ENCODE assay signal across 9 mouse cellular contexts in genomic region chr6:38007459-38007858, GRCm38 (mm10). TPM values are rescaled to one million over a fixed set of nuclear protein-coding genes. Genes with fewer than 3 reads are reported as not detected.
DNase-seq lines count a peak whose midpoint lies in the region; ATAC-seq and TF ChIP-seq lines count a peak whose summit lies in the region.
"Had no signal": no experiment of that assay in that cellular context is flagged by ENCODE, and none has a peak within 500 bp of the region (broad histone marks: within the 10 kb centered on the region; RNA-seq: fewer than 3 reads in every experiment).

No protein-coding gene starts in this region.

- no peaks in the 10 kb centered on the region for H3K36me3 ChIP-seq in heart, embryonic 10.5 days
- H3K36me3 ChIP-seq in lung, postnatal 0 days (ENCODE audit: insufficient read depth, low read length): no peaks in the 10 kb centered on the region
- H3K36me3 ChIP-seq: limb, embryonic 15.5 days had no signal

- H3K4me1 ChIP-seq in heart, embryonic 10.5 days: no peaks in the 10 kb centered on the region
- no peaks in the 10 kb centered on the region for H3K4me1 ChIP-seq in lung, postnatal 0 days (ENCODE audit: insufficient read depth, low read depth, low read length)
- H3K4me1 ChIP-seq: limb, embryonic 15.5 days had no signal

- H3K27me3 ChIP-seq in heart, embryonic 10.5 days (ENCODE audit: insufficient read depth, poor library complexity, severe bottlenecking): no peaks in the 10 kb centered on the region
- H3K27me3 ChIP-seq in lung, postnatal 0 days (replicated peaks; ENCODE audit: insufficient read depth, low read length): no peaks in the 10 kb centered on the region
- H3K27me3 ChIP-seq: limb, embryonic 15.5 days had no signal

- TF ChIP-seq EP300 in lung, postnatal 0 days (IDR thresholded peaks at IDR 0.05): no peak

- H3K9me3 ChIP-seq in heart, embryonic 10.5 days: no peaks in the 10 kb centered on the region
- H3K9me3 ChIP-seq in lung, postnatal 0 days (ENCODE audit: low read length): no peaks in the 10 kb centered on the region
- H3K9me3 ChIP-seq: limb, embryonic 15.5 days had no signal

- DNase-seq in adrenal gland, adult (ENCODE audit: inconsistent age in 2 of 2, low spot score in 1 of 2): peak; percentile 21 to 80
- no peak for DNase-seq in adrenal gland, adult 8-10 months
- DNase-seq in ZHBTc4 (ENCODE audit: low read depth, low spot score): peak; percentile 85
- peak; percentile 90 for DNase-seq in embryo, embryonic 10 days (ENCODE audit: low spot score)
- DNase-seq in heart, embryonic 10.5 days (ENCODE audit: low spot score): peak; percentile 78
- DNase-seq in kidney, postnatal 36 days: peak; percentile 56 to 65
- peak; percentile 73 for DNase-seq in lung, postnatal 0 days (ENCODE audit: low spot score)
- peak; percentile 85 for DNase-seq in retina, postnatal 1 day

- peak; percentile 44; the same call in 1 of the 2 replicates for ATAC-seq in lung, postnatal 0 days

- 10% methylated on average over 6 of the region's 6 CpGs for WGBS in heart, embryonic 10.5 days
- WGBS in lung, postnatal 0 days: 7% methylated on average over 6 of the region's 6 CpGs

- H3K27ac ChIP-seq in heart, embryonic 10.5 days: no peak overlapping the region
- H3K27ac ChIP-seq in lung, postnatal 0 days (ENCODE audit: low read length): no peak overlapping the region
- H3K27ac ChIP-seq: limb, embryonic 15.5 days had no signal

- no peak overlapping the region for H3K4me3 ChIP-seq in heart, embryonic 10.5 days
- no peak overlapping the region for H3K4me3 ChIP-seq in lung, postnatal 0 days (ENCODE audit: low read depth, low read length)
- H3K4me3 ChIP-seq: limb, embryonic 15.5 days had no signal

- peak; percentile 87 for TF ChIP-seq CTCF in lung, postnatal 0 days (IDR thresholded peaks at IDR 0.05)

- no peak overlapping the region for H3K9ac ChIP-seq in lung, postnatal 0 days (replicated peaks; ENCODE audit: low read depth)
- H3K9ac ChIP-seq: limb, embryonic 15.5 days had no signal

- no peak overlapping the region for H3K4me2 ChIP-seq in lung, postnatal 0 days (replicated peaks; ENCODE audit: low read depth, low read length)
- H3K4me2 ChIP-seq: limb, embryonic 15.5 days had no signal

RNA-seq across cellular contexts. Expression of gene Svopl, which starts 39.3 kb away (rescaled TPM):
- 1 to 10 TPM in 2 of 4 experiments, under 1 TPM in 2; 0.70 to 1.1 (median 0.96) TPM for total RNA-seq in adrenal gland, adult 8-10 months (2022)
- 0.33 and 0.55 TPM in 2 replicates for polyA plus RNA-seq in heart, embryonic 10.5 days (2016; fragmentation: Nextera tagmentation; extraction: Ambion mirVana)
- 1.6 and 2.6 TPM in 2 replicates for polyA plus RNA-seq in lung, postnatal 0 days (2015; fragmentation: Nextera tagmentation; extraction: Ambion mirVana)
